Mouse (Mus musculus): ENCODE data around the gene Arhgap6.

DNA sequence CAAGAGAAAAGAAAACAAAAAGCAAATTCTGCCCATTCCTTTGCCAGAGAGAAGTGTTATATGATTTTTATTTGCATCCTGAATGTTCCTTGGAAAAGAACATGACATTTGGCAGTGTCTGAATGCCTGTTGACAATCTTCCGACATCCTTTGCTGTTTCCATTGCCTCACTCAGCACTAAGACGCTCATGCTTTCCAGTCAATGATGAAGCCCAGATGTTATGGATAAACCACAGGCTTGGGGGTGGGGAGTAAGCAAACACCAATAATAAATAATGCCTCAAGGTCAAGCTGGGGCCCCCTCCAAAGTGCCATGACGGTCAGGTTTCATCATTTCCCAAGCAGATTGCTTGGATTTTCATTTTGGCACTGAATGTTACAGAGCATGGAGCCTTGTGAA is 109.2 kb downstream of the Arhgap6 start:
- TF ChIP-seq CTCF (IDR thresholded peaks at IDR 0.05; ENCODE audit: low read depth) (no peak), EP300 (IDR thresholded peaks at IDR 0.05; ENCODE audit: low read depth) (no peak)
